Mouse (Mus musculus) neural tube, embryonic 11.5 days (tissue): ENCODE measurements around the gene Nat8f6. TPM values are rescaled to one million over a fixed set of nuclear protein-coding genes. Genes with fewer than 3 reads are reported as not detected.
"Not testable (repeated sequence)": the region's sequence is repeated elsewhere in the genome, so short reads cannot be mapped to it uniquely, and the experiment has no call there.

Experiments used
- ATAC-seq: fragments of 200-750 bp; cut with Nextera tagmentation; 2 replicates; pipeline ENCODE4 v1.8.0; 2017; ENCODE audit warnings: moderate number of reproducible peaks, mild to moderate bottlenecking, moderate TSS enrichment, moderate library complexity; ENCODE audit not compliant: insufficient read depth, low FRiP score, low TSS enrichment
- DNase-seq: peaks from one replicate; pipeline ENCODE4 v3.0.0-alpha.2; 2015; ENCODE audit warnings: low spot score
- H3K27ac ChIP-seq: fragments of 300-500 bp; sonication (generic); 2 replicates; pipeline ENCODE4 v1.5.1; 2014; ENCODE audit warnings: low read depth, mild to moderate bottlenecking, low read length
- H3K27me3 ChIP-seq: fragments of 300-500 bp; sonication (generic); 2 replicates; pipeline ENCODE4 v1.6.1; 2014; ENCODE audit warnings: mild to moderate bottlenecking, low read length, mixed read lengths; ENCODE audit not compliant: control insufficient read depth, insufficient read depth
- H3K36me3 ChIP-seq: fragments of 300-500 bp; sonication (generic); 2 replicates; pipeline ENCODE4 v1.6.1; 2014; ENCODE audit warnings: mild to moderate bottlenecking, low read length, moderate library complexity, mixed read lengths; ENCODE audit not compliant: control insufficient read depth, insufficient read depth
- H3K4me1 ChIP-seq: fragments of 300-500 bp; sonication (generic); 2 replicates; pipeline ENCODE4 v1.6.1; 2014; ENCODE audit warnings: low read length, mixed read lengths; ENCODE audit not compliant: control insufficient read depth, insufficient read depth
- H3K4me2 ChIP-seq: fragments of 300-500 bp; sonication (generic); 2 replicates; pipeline ENCODE4 v1.6.1; 2014; ENCODE audit warnings: low read depth, mild to moderate bottlenecking, moderate library complexity
- H3K4me3 ChIP-seq: fragments of 300-500 bp; sonication (generic); 2 replicates; pipeline ENCODE4 v1.5.1; 2014; ENCODE audit warnings: low read depth, low read length
- H3K9ac ChIP-seq: fragments of 300-500 bp; sonication (generic); 2 replicates; pipeline ENCODE4 v1.6.1; 2014; ENCODE audit warnings: mild to moderate bottlenecking, low read length
- H3K9me3 ChIP-seq: fragments of 300-500 bp; sonication (generic); 2 replicates; pipeline ENCODE4 v1.6.1; 2016; ENCODE audit warnings: low read length; ENCODE audit not compliant: control insufficient read depth
- WGBS: fragments of 180-500 bp; shearing (Covaris S2); extraction: QIAGEN DNeasy Blood & Tissue Kit; methylation state at CpG from one replicate; pipeline ENCODE4 v1.1.7; 2014; 5-methylcytosine and 5-hydroxymethylcytosine counted together
- polyA plus RNA-seq: library from polyadenylated mRNA; unstranded; fragments of >200 nt; fragmentation: Nextera tagmentation; extraction: Ambion mirVana; gene quantifications from 2 replicates; pipeline ENCODE4 v1.2.1, GENCODE M21; 2014

Gene Nat8f6
- polyA plus RNA-seq, 1 experiment from 2014 or later = not detected

GRCm38 (mm10) chr6:85829462-85829861 is 8.7 kb upstream of the Nat8f6 start:
- H3K9ac ChIP-seq = no peak overlapping the region
- no peak overlapping the region for H3K4me3 ChIP-seq
- H3K36me3 ChIP-seq = no peaks in the 10 kb centered on the region
- 63% methylated on average over 1 of the region's 1 CpGs for WGBS
- no peak overlapping the region for H3K27ac ChIP-seq
- no peaks in the 10 kb centered on the region for H3K27me3 ChIP-seq
- H3K4me2 ChIP-seq = no peak overlapping the region
- no peak for ATAC-seq
- no peaks in the 10 kb centered on the region for H3K9me3 ChIP-seq
- H3K4me1 ChIP-seq = no peaks in the 10 kb centered on the region
- DNase-seq = no peak

- DNase-seq = no peak
- H3K4me2 ChIP-seq = no peak overlapping the region
- no peaks in the 10 kb centered on the region for H3K4me1 ChIP-seq
- H3K9ac ChIP-seq = no peak overlapping the region
- no peaks in the 10 kb centered on the region for H3K36me3 ChIP-seq
- WGBS = 85% methylated on average over 2 of the region's 2 CpGs
- no peak overlapping the region for H3K4me3 ChIP-seq
- no peaks in the 10 kb centered on the region for H3K27me3 ChIP-seq
- H3K27ac ChIP-seq = no peak overlapping the region
- H3K9me3 ChIP-seq = no peaks in the 10 kb centered on the region
- ATAC-seq = no peak
Measured at GRCm38 (mm10) chr6:85825886-85826285, 5.1 kb upstream of the Nat8f6 start.

GRCm38 (mm10) chr6:85823382-85824090 is 2.8 kb upstream of the Nat8f6 start:
- Histone ChIP-seq H3K27me3 (no peaks in the 10 kb centered on the region), H3K9ac (no peak overlapping the region), H3K4me1 (no peaks in the 10 kb centered on the region), H3K9me3 (no peaks in the 10 kb centered on the region), H3K4me3 (no peak overlapping the region), H3K4me2 (no peak overlapping the region), H3K36me3 (no peaks in the 10 kb centered on the region), H3K27ac (no peak overlapping the region)
- DNase-seq = no peak
- 97% methylated on average over 1 of the region's 1 CpGs for WGBS
- no peak for ATAC-seq

- Histone ChIP-seq H3K4me3 (no peak overlapping the region), H3K36me3 (no peaks in the 10 kb centered on the region), H3K4me1 (no peaks in the 10 kb centered on the region), H3K4me2 (no peak overlapping the region), H3K9ac (no peak overlapping the region), H3K27me3 (no peaks in the 10 kb centered on the region), H3K9me3 (no peaks in the 10 kb centered on the region), H3K27ac (no peak overlapping the region)
- WGBS = 90% methylated on average over 4 of the region's 4 CpGs
- no peak for ATAC-seq
- no peak for DNase-seq
Measured at GRCm38 (mm10) chr6:85822286-85822685, 1.5 kb upstream of the Nat8f6 start.

- no peaks in the 10 kb centered on the region for H3K36me3 ChIP-seq
- 57% methylated on average over 1 of the region's 1 CpGs for WGBS
Measured at GRCm38 (mm10) chr6:85818338-85818737, 2.4 kb downstream of the Nat8f6 start.

GRCm38 (mm10) chr6:85813339-85813738 is 7.4 kb downstream of the Nat8f6 start:
- H3K27me3 ChIP-seq = no peaks in the 10 kb centered on the region
- WGBS = 89% methylated on average over 2 of the region's 2 CpGs
- no peaks in the 10 kb centered on the region for H3K4me1 ChIP-seq
- H3K4me2 ChIP-seq = no peak overlapping the region
- DNase-seq = no peak
- no peak overlapping the region for H3K27ac ChIP-seq
- H3K36me3 ChIP-seq = no peaks in the 10 kb centered on the region
- H3K9me3 ChIP-seq = no peaks in the 10 kb centered on the region
- H3K4me3 ChIP-seq = no peak overlapping the region
- H3K9ac ChIP-seq = no peak overlapping the region
- no peak for ATAC-seq

More at GRCm38 (mm10) chr6:85818338-85818737, 2.4 kb downstream of the Nat8f6 start:
- Histone ChIP-seq H3K4me1 (no peaks in the 10 kb centered on the region), H3K4me3 (no peak overlapping the region), H3K4me2 (no peak overlapping the region), H3K9me3 (no peaks in the 10 kb centered on the region), H3K27me3 (no peaks in the 10 kb centered on the region), H3K27ac (no peak overlapping the region), H3K9ac (no peak overlapping the region)
- DNase-seq = no peak
- no peak for ATAC-seq

GRCm38 (mm10) chr6:85810942-85811537 is 9.7 kb downstream of the Nat8f6 start:
- 73% methylated on average over 2 of the region's 3 CpGs for WGBS

GRCm38 (mm10) chr6:85810514-85810913 is 10.2 kb downstream of the Nat8f6 start:
- H3K27me3 ChIP-seq, H3K36me3 ChIP-seq, H3K9ac ChIP-seq, H3K9me3 ChIP-seq, ATAC-seq, H3K4me1 ChIP-seq, DNase-seq, H3K4me2 ChIP-seq, H3K4me3 ChIP-seq, H3K27ac ChIP-seq: not testable (repeated sequence)
- 86% methylated on average over 2 of the region's 3 CpGs for WGBS

More at GRCm38 (mm10) chr6:85810942-85811537, 9.7 kb downstream of the Nat8f6 start:
- not testable (repeated sequence) for H3K9me3 ChIP-seq, H3K27me3 ChIP-seq, H3K4me2 ChIP-seq, ATAC-seq, H3K9ac ChIP-seq, DNase-seq, H3K4me1 ChIP-seq, H3K4me3 ChIP-seq, H3K27ac ChIP-seq, H3K36me3 ChIP-seq

GRCm38 (mm10) chr6:85809784-85810183 is 11.0 kb downstream of the Nat8f6 start:
- H3K9me3 ChIP-seq, H3K9ac ChIP-seq, H3K36me3 ChIP-seq, DNase-seq, H3K4me1 ChIP-seq, ATAC-seq, H3K27ac ChIP-seq, H3K4me2 ChIP-seq, H3K27me3 ChIP-seq, H3K4me3 ChIP-seq: not testable (repeated sequence)
- 89% methylated on average over 2 of the region's 3 CpGs for WGBS
